Mouse (Mus musculus): ENCODE data around the gene Nadk.

GRCm38 (mm10) chr4:155630267-155630666 lies 68.1 kb downstream of the Nadk start:
- TF ChIP-seq EP300 (optimal IDR thresholded peaks at IDR 0.05) (no peak), CTCF (IDR thresholded peaks at IDR 0.05; ENCODE audit: low read depth) (no peak)

All from stomach, postnatal 0 days (tissue).